Mouse (Mus musculus) midbrain, postnatal 0 days (tissue): ENCODE measurements at regions not wholly inside any gene's neighbourhood (a gene's known extent, or its start where the extent isn't known, plus 50 kb on each side); places are given as distances from the start of the nearest gene placed in this dataset.

Source experiments
- ATAC-seq: fragments of 200-750 bp; cut with Nextera tagmentation; 2 replicates; pipeline ENCODE4 v1.8.0; 2017; ENCODE audit warnings: moderate number of reproducible peaks, mild to moderate bottlenecking, moderate TSS enrichment, moderate library complexity; ENCODE audit not compliant: low FRiP score
- DNase-seq: peaks from one replicate; pipeline ENCODE4 v3.0.0-alpha.2; 2015; ENCODE audit warnings: low spot score
- H3K27ac ChIP-seq: fragments of 300-500 bp; sonication (generic); 2 replicates; pipeline ENCODE4 v1.5.1; 2014; ENCODE audit warnings: low read depth, mild to moderate bottlenecking, low read length, mixed read lengths
- H3K27me3 ChIP-seq: fragments of 300-500 bp; sonication (generic); 2 replicates; pipeline ENCODE4 v1.6.1; 2014; ENCODE audit warnings: low read length, control low read depth, mixed read lengths; ENCODE audit not compliant: insufficient read depth
- H3K36me3 ChIP-seq: fragments of 300-500 bp; sonication (generic); 2 replicates; pipeline ENCODE4 v1.6.1; 2014; ENCODE audit warnings: low read length, control low read depth, mixed read lengths; ENCODE audit not compliant: insufficient read depth
- H3K4me1 ChIP-seq: fragments of 300-500 bp; sonication (generic); 2 replicates; pipeline ENCODE4 v1.6.1; 2014; ENCODE audit warnings: mild to moderate bottlenecking, control low read depth, antibody characterized with exemption, low read length, mixed read lengths; ENCODE audit not compliant: insufficient read depth
- H3K4me2 ChIP-seq: fragments of 300-500 bp; sonication (generic); 2 replicates; pipeline ENCODE4 v1.6.1; 2014; ENCODE audit warnings: low read depth, mild to moderate bottlenecking, low read length, mixed read lengths; ENCODE audit not compliant: poor library complexity, severe bottlenecking
- H3K4me3 ChIP-seq: fragments of 300-500 bp; sonication (generic); 2 replicates; pipeline ENCODE4 v1.5.1; 2014; ENCODE audit warnings: low read depth, mild to moderate bottlenecking, low read length, moderate library complexity
- H3K9ac ChIP-seq: fragments of 300-500 bp; sonication (generic); replicated peaks from 2 replicates; pipeline ENCODE4 v1.6.1; 2014; ENCODE audit warnings: mild to moderate bottlenecking, low read length, moderate library complexity, mixed read lengths; ENCODE audit not compliant: poor library complexity, severe bottlenecking
- H3K9me3 ChIP-seq: fragments of 300-500 bp; sonication (generic); 2 replicates; pipeline ENCODE4 v1.6.1; 2016; ENCODE audit warnings: low read length, control low read depth
- CTCF ChIP-seq: IDR thresholded peaks from 2 replicates; pipeline ENCODE4 v1.5.1; 2016; ENCODE audit warnings: antibody characterized with exemption, mild to moderate bottlenecking
- WGBS: fragments of 180-500 bp; shearing (Covaris S2); extraction: QIAGEN DNeasy Blood & Tissue Kit; methylation state at CpG from one replicate; pipeline ENCODE4 v1.1.7; 2014; 5-methylcytosine and 5-hydroxymethylcytosine counted together

- 0 out of 2 replicates have a peak overlapping the region, but pooled peaks have one; percentile 38 for H3K27ac ChIP-seq
- H3K36me3 ChIP-seq, result no peaks in the 10 kb centered on the region
- H3K4me1 ChIP-seq, result peaks cover 8% of the 10 kb centered on the region; the same call in 1 of the 2 replicates
- H3K9ac ChIP-seq, result no peak overlapping the region
- H3K4me3 ChIP-seq, result no peak overlapping the region
- no peak overlapping the region for H3K4me2 ChIP-seq
- TF ChIP-seq CTCF, result no peak
- WGBS, result 11% methylated on average over 9 of the region's 9 CpGs
- no peak for DNase-seq
- H3K27me3 ChIP-seq, result no peaks in the 10 kb centered on the region
- H3K9me3 ChIP-seq, result no peaks in the 10 kb centered on the region
- ATAC-seq, result no peak
These were observed 98.5 kb downstream of the Tmco5 start for GRCm38 (mm10) chr2:116976951-116977503.

GRCm38 (mm10) chr2:116977771-116978600 lies 99.5 kb downstream of the Tmco5 start:
- no peak overlapping the region for H3K9ac ChIP-seq
- peaks cover 7% of the 10 kb centered on the region; the same call in 1 of the 2 replicates for H3K4me1 ChIP-seq
- 65% methylated on average over 10 of the region's 10 CpGs for WGBS
- no peak for TF ChIP-seq CTCF
- H3K4me2 ChIP-seq, result no peak overlapping the region
- H3K9me3 ChIP-seq, result no peaks in the 10 kb centered on the region
- no peak overlapping the region for H3K27ac ChIP-seq
- H3K27me3 ChIP-seq, result no peaks in the 10 kb centered on the region
- no peaks in the 10 kb centered on the region for H3K36me3 ChIP-seq
- no peak overlapping the region for H3K4me3 ChIP-seq
- DNase-seq (no peak), ATAC-seq (no peak)

DNA sequence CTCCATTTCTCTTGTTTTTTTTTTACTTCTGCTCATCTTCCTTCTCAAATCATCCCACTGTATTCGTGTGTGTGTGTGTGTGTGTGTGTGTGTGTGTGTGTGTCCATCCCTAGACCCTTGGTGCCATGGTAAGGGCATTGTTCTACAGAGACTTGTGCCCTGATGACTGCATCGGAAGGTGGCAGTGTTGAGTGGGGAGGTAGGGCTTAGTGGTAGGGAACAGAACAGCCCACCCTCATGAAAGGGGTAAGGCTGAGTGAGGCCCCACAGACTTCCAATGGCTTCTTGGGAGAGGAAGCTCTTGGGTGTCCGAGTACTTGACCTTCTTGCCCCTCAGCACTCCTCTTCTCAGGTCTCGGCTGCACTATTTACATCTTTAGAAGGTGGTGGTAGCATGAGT lies 100.3 kb downstream of the Tmco5 start:
- Histone ChIP-seq H3K4me3 (no peak overlapping the region), H3K27ac (no peak overlapping the region), H3K9ac (no peak overlapping the region), H3K9me3 (no peaks in the 10 kb centered on the region), H3K36me3 (no peaks in the 10 kb centered on the region), H3K4me1 (peaks cover 7% of the 10 kb centered on the region; the same call in 1 of the 2 replicates), H3K27me3 (no peaks in the 10 kb centered on the region), H3K4me2 (no peak overlapping the region)
- 66% methylated on average over 4 of the region's 4 CpGs for WGBS
- ATAC-seq, result no peak
- no peak for DNase-seq
- TF ChIP-seq CTCF, result no peak; the same call in 1 of the 2 replicates

GRCm38 (mm10) chr2:116979561-116980391 lies 101.3 kb downstream of the Tmco5 start:
- Histone ChIP-seq H3K4me3 (no peak overlapping the region), H3K9me3 (no peaks in the 10 kb centered on the region), H3K36me3 (no peaks in the 10 kb centered on the region), H3K27me3 (no peaks in the 10 kb centered on the region), H3K9ac (no peak overlapping the region), H3K27ac (no peak overlapping the region), H3K4me2 (no peak overlapping the region), H3K4me1 (peaks cover 4% of the 10 kb centered on the region; the same call in 1 of the 2 replicates)
- WGBS, result 14% methylated on average over 10 of the region's 10 CpGs
- ATAC-seq (no peak), DNase-seq (peak; percentile 58)
- no peak for TF ChIP-seq CTCF

DNA sequence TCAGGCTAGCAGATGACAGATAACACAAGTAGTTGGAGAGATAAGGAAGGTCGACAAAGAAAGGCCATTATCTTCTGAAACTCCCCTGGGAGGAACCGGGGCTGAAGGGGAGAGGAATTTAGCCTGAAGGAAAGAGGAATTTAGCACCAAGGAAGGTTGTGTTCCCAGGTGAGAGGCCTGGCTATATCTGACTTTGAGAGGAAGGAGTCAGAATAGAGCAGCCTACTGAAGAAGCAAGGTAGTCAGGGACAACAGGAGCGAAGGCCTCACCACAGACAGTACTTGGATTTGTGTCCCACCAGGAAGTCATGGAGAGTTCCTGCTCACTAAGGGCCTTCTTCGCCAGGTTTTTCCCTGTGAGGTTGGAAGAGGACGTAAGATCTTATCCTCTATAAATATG lies 102.2 kb downstream of the Tmco5 start:
- TF ChIP-seq CTCF, result no peak

More for the DNA sequence above, 102.2 kb downstream of the Tmco5 start:
- ATAC-seq (no peak), DNase-seq (no peak)
- Histone ChIP-seq H3K4me2 (no peak overlapping the region), H3K9me3 (no peaks in the 10 kb centered on the region), H3K4me1 (no peaks in the 10 kb centered on the region; the same call in 1 of the 2 replicates), H3K9ac (no peak overlapping the region), H3K27me3 (no peaks in the 10 kb centered on the region), H3K36me3 (no peaks in the 10 kb centered on the region), H3K4me3 (no peak overlapping the region), H3K27ac (no peak overlapping the region)
- WGBS, result 57% methylated on average over 5 of the region's 5 CpGs
